Mouse (Mus musculus) ES-Bruce4 (cell line): Measurements from ENCODE around the gene Rab22a. TPM values are rescaled to one million over a fixed set of nuclear protein-coding genes. Genes with fewer than 3 reads are reported as not detected.

Experiments
- H3K27ac ChIP-seq: 2 replicates; pipeline ENCODE4 v1.5.1; 2012; ENCODE audit warnings: low read length, inconsistent platforms; ENCODE audit not compliant: insufficient read depth
- H3K27me3 ChIP-seq: 2 replicates; pipeline ENCODE4 v1.6.1; 2012; ENCODE audit warnings: mild to moderate bottlenecking, low read length, inconsistent platforms; ENCODE audit not compliant: control insufficient read depth, poor library complexity, insufficient read depth, severe bottlenecking
- H3K36me3 ChIP-seq: 2 replicates; pipeline ENCODE4 v1.6.1; 2012; ENCODE audit warnings: inconsistent platforms, mild to moderate bottlenecking, low read length, moderate library complexity; ENCODE audit not compliant: control insufficient read depth, poor library complexity, insufficient read depth, severe bottlenecking
- H3K4me1 ChIP-seq: one replicate; pipeline ENCODE4 v1.8.1; 2011; ENCODE audit warnings: low read length; ENCODE audit not compliant: control insufficient read depth, insufficient read depth
- H3K4me3 ChIP-seq: 2 replicates; pipeline ENCODE4 v1.5.1; 2011; ENCODE audit warnings: low read depth, mild to moderate bottlenecking, low read length
- H3K9ac ChIP-seq: 2 replicates; pipeline ENCODE4 v1.6.1; 2012; ENCODE audit warnings: low read depth, mild to moderate bottlenecking, inconsistent platforms; ENCODE audit not compliant: poor library complexity, severe bottlenecking
- H3K9me3 ChIP-seq: replicated peaks from 2 replicates; pipeline ENCODE4 v1.6.1; 2012; ENCODE audit warnings: mild to moderate bottlenecking, low read length, inconsistent platforms; ENCODE audit not compliant: control insufficient read depth, poor library complexity, insufficient read depth, severe bottlenecking
- CTCF ChIP-seq: IDR thresholded peaks from one replicate; pipeline ENCODE4 v1.8.1; 2011; ENCODE audit warnings: low read depth, low read length
- EP300 ChIP-seq: IDR thresholded peaks from 2 replicates; pipeline ENCODE4 v1.6.1; 2011; ENCODE audit warnings: low read depth, low read length; ENCODE audit not compliant: insufficient read depth
- POLR2A ChIP-seq: IDR thresholded peaks from one replicate; pipeline ENCODE4 v1.8.1; 2011; ENCODE audit warnings: low read length; ENCODE audit not compliant: insufficient read depth
- polyA plus RNA-seq: library from polyadenylated mRNA; stranded (reverse); fragments of >200 nt; gene quantifications from 2 replicates; pipeline ENCODE4 v1.2.4, GENCODE M21; 2011; ENCODE audit warnings: low read depth; ENCODE audit not compliant: missing spikeins, insufficient read depth, insufficient read length

Rab22a gene
- polyA plus RNA-seq, 1 experiment: 27.7 TPM

- Histone ChIP-seq H3K27me3 (no peaks in the 10 kb centered on the region), H3K9ac (no peak overlapping the region), H3K4me1 (peaks cover 2% of the 10 kb centered on the region), H3K36me3 (no peaks in the 10 kb centered on the region; the same call in 1 of the 2 replicates), H3K9me3 (no peaks in the 10 kb centered on the region), H3K27ac (no peak overlapping the region), H3K4me3 (no peak overlapping the region)
- TF ChIP-seq POLR2A (no peak), CTCF (no peak), EP300 (no peak)
Observed at GRCm38 (mm10) chr2:173678593-173678992, 19.0 kb downstream of the Rab22a start.

DNA sequence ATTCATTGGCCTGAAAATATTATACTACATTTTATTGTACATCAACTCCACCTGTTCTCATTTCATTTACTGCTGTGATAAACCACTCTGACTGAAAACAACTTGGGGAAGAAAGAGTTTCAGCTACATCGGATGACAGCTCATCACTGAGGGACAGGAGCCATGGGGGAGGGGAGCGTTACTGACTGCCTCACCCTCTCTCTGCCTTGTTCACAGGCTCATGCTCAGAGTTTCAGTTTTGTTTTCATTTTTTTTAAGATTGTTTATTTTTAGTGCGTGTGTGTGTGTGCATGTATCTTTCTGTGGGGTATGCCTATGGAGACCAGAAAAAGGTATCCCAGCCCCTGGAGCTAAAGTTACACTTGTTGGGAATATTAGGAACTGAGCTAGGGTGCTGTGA, 19.7 kb downstream of the Rab22a start:
- H3K9me3 ChIP-seq: no peaks in the 10 kb centered on the region
- peaks cover 2% of the 10 kb centered on the region for H3K4me1 ChIP-seq
- no peak overlapping the region for H3K27ac ChIP-seq
- H3K27me3 ChIP-seq: no peaks in the 10 kb centered on the region
- no peak overlapping the region for H3K4me3 ChIP-seq
- TF ChIP-seq EP300 (no peak), POLR2A (no peak), CTCF (no peak)
- H3K9ac ChIP-seq: no peak overlapping the region
- no peaks in the 10 kb centered on the region; the same call in 1 of the 2 replicates for H3K36me3 ChIP-seq

- H3K27ac ChIP-seq: no peak overlapping the region
- H3K9ac ChIP-seq: no peak overlapping the region
- TF ChIP-seq CTCF: no peak
- TF ChIP-seq POLR2A: no peak
- no peak for TF ChIP-seq EP300
- H3K9me3 ChIP-seq: no peaks in the 10 kb centered on the region
- H3K4me3 ChIP-seq: no peak overlapping the region
- H3K4me1 ChIP-seq: peaks cover 2% of the 10 kb centered on the region
- H3K36me3 ChIP-seq: no peaks in the 10 kb centered on the region; the same call in 1 of the 2 replicates
- H3K27me3 ChIP-seq: no peaks in the 10 kb centered on the region
Observed at GRCm38 (mm10) chr2:173680153-173680552, 20.6 kb downstream of the Rab22a start.

DNA sequence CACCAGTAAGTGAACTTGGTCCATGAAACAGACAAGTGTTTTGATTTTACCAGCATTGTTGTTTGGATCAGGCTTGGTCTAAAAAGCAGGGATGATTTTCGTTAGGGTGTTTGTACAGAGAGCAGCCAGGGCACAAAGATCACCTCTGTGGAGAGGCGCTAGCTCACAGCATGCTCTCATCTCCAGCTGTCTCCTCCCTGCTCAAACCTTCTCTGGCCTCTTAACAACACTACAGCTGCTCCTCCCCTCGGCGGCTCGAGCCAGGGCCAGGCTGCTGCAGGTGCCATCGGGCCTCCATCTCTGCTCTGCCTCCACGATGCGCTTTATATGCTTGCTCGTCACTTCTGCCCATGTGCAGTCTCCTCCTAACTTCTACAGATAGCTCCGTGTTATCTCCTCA, 23.2 kb downstream of the Rab22a start:
- H3K27me3 ChIP-seq: no peaks in the 10 kb centered on the region
- peaks cover 2% of the 10 kb centered on the region for H3K4me1 ChIP-seq
- no peaks in the 10 kb centered on the region for H3K9me3 ChIP-seq
- TF ChIP-seq CTCF: no peak
- TF ChIP-seq EP300: no peak
- no peak for TF ChIP-seq POLR2A
- H3K9ac ChIP-seq: no peak overlapping the region
- no peaks in the 10 kb centered on the region for H3K36me3 ChIP-seq
- H3K27ac ChIP-seq: no peak overlapping the region
- H3K4me3 ChIP-seq: no peak overlapping the region

- no peaks in the 10 kb centered on the region for H3K27me3 ChIP-seq
- TF ChIP-seq POLR2A: no peak
- no peak overlapping the region for H3K9ac ChIP-seq
- H3K4me3 ChIP-seq: no peak overlapping the region
- no peak overlapping the region for H3K27ac ChIP-seq
- H3K36me3 ChIP-seq: no peaks in the 10 kb centered on the region; the same call in 1 of the 2 replicates
- no peaks in the 10 kb centered on the region for H3K9me3 ChIP-seq
- no peaks in the 10 kb centered on the region for H3K4me1 ChIP-seq
Observed at GRCm38 (mm10) chr2:173685781-173686361, 26.3 kb downstream of the Rab22a start.

DNA sequence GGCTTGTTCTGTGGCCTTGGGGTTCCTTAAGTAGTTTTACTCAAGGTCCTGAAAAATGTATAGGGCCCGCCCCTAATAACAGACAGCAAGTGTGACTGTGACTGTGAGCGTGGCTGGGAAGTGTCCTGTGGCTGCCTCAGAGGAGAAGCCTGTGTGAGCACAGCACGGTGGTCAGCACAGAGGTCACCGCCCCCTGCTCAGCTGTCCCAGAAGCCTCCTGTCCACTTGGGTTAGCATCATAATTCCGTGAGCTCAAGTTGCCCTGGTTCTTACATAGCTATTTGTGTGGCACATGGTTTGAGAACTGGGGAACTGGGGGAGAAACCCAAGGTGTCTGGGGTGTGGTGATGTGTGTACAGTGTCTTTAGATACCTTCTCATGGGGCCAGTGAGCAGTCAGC, 27.8 kb downstream of the Rab22a start:
- Histone ChIP-seq H3K4me3 (no peak overlapping the region), H3K36me3 (no peaks in the 10 kb centered on the region; the same call in 1 of the 2 replicates), H3K27ac (no peak overlapping the region), H3K9me3 (no peaks in the 10 kb centered on the region), H3K4me1 (no peaks in the 10 kb centered on the region), H3K9ac (no peak overlapping the region), H3K27me3 (no peaks in the 10 kb centered on the region)
- TF ChIP-seq POLR2A (no peak), CTCF (no peak), EP300 (no peak)
